Mouse (Mus musculus) small intestine, adult 2 months (tissue): ENCODE data around the gene St7l.

Source experiments
- CTCF ChIP-seq: fragments of 200-500 bp; IDR thresholded peaks from 2 replicates; pipeline ENCODE4 v1.5.1; 2012; ENCODE audit warnings: low read depth, mild to moderate bottlenecking, control low read depth, inconsistent platforms, low read length, moderate library complexity, mixed read lengths; ENCODE audit not compliant: insufficient replicate concordance, insufficient read length; ENCODE audit errors: extremely low read depth
- POLR2A ChIP-seq: fragments of 200-500 bp; IDR thresholded peaks from 2 replicates; pipeline ENCODE4 v1.6.1; 2012; ENCODE audit warnings: low read depth, mild to moderate bottlenecking, control low read depth, inconsistent platforms, low read length, moderate library complexity

GRCm38 (mm10) chr3:104952891-104953670 lies 89.3 kb downstream of the St7l start:
- TF ChIP-seq CTCF (no peak), POLR2A (no peak)
